Mouse (Mus musculus): ENCODE data around the gene Vps39.

The Vps39 gene

GRCm38 (mm10) chr2:120352682-120353646 lies at the start of gene Vps39:
Gene Vps39, minus strand, starts transcription at chr2:120353137.
- in situ Hi-C loops (cut with MboI; ENCODE audit: low pct_unique_long_range_greater_than_20kb in 1 of 2, low sequenced_read_pairs in 2 of 2, unreplicated experiment in 1 of 2): no loop called here

GRCm38 (mm10) chr2:120397951-120398350 lies 45.0 kb upstream of the Vps39 start:
- in situ Hi-C loops (cut with MboI; ENCODE audit: low pct_unique_long_range_greater_than_20kb in 1 of 2, low sequenced_read_pairs in 2 of 2, unreplicated experiment in 1 of 2): no loop called here

- in situ Hi-C loops (cut with MboI; ENCODE audit: low pct_unique_long_range_greater_than_20kb in 1 of 2, low sequenced_read_pairs in 2 of 2, unreplicated experiment in 1 of 2): no loop called here
Measured at GRCm38 (mm10) chr2:120392406-120392805, 39.5 kb upstream of the Vps39 start.

GRCm38 (mm10) chr2:120390934-120391333 lies 38.0 kb upstream of the Vps39 start:
- in situ Hi-C loops (cut with MboI; ENCODE audit: low pct_unique_long_range_greater_than_20kb in 1 of 2, low sequenced_read_pairs in 2 of 2, unreplicated experiment in 1 of 2): no loop called here

GRCm38 (mm10) chr2:120389376-120389775 lies 36.4 kb upstream of the Vps39 start:
- in situ Hi-C loops (cut with MboI; ENCODE audit: low pct_unique_long_range_greater_than_20kb in 1 of 2, low sequenced_read_pairs in 2 of 2, unreplicated experiment in 1 of 2): no loop called here

DNA sequence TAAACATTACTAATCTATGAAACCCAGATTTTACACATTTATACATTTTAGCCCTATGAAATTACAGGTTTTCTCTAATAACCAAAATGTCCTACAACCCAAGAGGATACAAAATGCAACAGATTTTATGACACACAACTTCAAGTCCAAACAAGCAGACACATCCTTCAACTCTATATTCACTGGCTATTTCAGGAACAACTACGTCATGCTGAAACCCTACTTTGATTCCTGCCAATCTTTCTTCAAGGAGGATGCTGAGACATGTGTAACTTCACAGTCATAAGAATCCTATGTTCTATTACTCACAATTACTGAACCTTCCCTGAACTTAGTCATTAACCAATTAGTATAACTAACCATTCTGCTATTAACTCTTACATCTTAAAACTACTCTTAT lies 34.4 kb upstream of the Vps39 start:
- in situ Hi-C loops (cut with MboI; ENCODE audit: low pct_unique_long_range_greater_than_20kb in 1 of 2, low sequenced_read_pairs in 2 of 2, unreplicated experiment in 1 of 2): no loop called here

GRCm38 (mm10) chr2:120386264-120386663 lies 33.3 kb upstream of the Vps39 start:
- in situ Hi-C loops (cut with MboI; ENCODE audit: low pct_unique_long_range_greater_than_20kb in 1 of 2, low sequenced_read_pairs in 2 of 2, unreplicated experiment in 1 of 2): no loop called here

DNA sequence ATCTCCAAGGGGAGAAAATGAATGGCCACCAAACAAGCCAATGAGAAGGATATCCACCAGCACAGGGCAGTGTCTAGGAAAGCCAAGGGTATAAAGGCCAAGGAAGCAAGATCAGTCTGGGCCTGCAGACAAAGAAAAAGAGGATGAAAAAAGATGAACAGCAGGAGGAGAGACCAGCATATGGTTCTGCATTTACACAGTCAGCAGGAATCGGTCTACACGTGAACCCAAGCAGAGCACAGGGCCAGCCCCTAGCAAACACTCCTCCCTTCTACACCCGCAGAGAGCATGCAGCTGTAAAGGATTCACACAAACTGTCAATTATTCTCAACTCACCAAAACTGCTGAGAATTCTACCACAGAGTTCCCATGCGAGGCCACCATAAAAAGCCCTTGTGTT lies 20.9 kb upstream of the Vps39 start:
- in situ Hi-C loops (cut with MboI; ENCODE audit: low pct_unique_long_range_greater_than_20kb in 1 of 2, low sequenced_read_pairs in 2 of 2, unreplicated experiment in 1 of 2): no loop called here

DNA sequence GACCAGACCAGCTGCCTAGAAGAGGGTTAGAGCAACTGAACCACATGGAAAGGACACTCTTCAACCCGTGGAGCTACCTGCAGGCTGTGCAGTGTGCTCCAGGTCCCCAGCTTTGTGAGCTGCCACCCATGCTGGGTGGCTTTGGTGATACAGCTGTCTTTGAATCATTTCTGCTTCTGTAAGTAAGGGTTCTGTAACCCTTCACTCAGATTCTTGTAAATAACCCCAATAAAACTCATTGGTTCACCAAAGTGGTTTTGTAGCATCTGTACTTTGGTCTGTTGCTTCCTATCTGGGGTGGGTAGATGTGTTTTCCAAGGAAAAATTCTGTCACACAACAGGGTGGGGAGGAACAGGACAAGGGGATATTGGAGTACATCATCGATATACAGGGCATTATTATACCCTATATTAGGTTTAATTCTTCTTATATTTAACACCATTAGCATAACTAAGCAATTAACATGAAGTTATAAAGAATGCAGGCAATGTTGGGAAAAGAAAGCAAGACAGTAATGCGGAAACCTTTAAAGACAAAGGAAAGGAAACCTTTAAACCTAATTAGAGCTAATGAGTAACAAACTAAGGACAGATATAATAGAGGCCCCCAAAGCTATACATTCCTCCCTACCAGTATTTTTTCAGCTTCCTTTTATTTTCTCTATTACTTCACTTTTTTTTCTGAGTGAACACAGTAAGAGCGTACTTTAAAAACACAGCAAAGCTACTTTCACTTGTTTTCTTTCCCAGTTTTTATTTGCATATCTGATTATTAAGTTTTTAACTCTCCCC lies 14.7 kb upstream of the Vps39 start:
- in situ Hi-C loops (cut with MboI; ENCODE audit: low pct_unique_long_range_greater_than_20kb in 1 of 2, low sequenced_read_pairs in 2 of 2, unreplicated experiment in 1 of 2): no loop called here

DNA sequence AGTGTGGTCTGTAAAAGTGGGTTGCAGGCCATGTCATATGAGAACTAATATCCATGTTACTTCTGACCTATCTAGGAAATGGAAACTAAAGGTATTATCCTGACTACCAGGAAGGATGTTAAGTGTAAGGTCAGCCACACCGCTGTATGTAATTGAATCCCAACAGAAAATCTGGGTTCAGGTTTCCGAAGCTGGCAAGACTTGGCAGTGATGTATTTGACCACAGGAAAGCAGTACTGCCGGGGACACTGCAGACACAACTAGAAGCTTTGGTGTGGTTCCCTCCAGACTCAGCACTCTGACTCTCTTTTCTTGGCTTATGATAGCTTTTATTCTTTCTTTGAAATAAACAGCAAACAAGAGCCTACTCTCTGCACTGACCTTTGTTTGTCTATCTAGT lies 13.6 kb upstream of the Vps39 start:
- in situ Hi-C loops (cut with MboI; ENCODE audit: low pct_unique_long_range_greater_than_20kb in 1 of 2, low sequenced_read_pairs in 2 of 2, unreplicated experiment in 1 of 2): no loop called here

DNA sequence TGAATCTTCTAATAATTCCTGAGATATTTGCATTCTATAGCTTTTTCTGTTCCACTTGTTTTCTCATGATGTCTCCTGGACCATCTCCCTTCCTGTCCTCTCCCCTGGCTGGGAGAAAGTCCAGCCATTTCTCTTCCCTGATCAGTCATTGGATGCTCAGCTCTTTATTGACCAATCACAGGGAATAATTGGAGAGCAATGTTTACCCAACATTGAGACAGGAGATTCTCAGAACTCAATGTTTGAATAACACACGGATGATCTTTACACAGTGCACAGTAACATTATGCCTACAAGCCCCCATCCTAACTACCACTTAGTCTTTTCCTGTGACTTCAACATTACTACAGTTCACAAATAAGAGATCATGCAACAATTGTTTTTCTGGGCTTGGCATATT lies 7.5 kb upstream of the Vps39 start:
- in situ Hi-C loops (cut with MboI; ENCODE audit: low pct_unique_long_range_greater_than_20kb in 1 of 2, low sequenced_read_pairs in 2 of 2, unreplicated experiment in 1 of 2): no loop called here

- in situ Hi-C loops (cut with MboI; ENCODE audit: low pct_unique_long_range_greater_than_20kb in 1 of 2, low sequenced_read_pairs in 2 of 2, unreplicated experiment in 1 of 2): no loop called here
Measured at GRCm38 (mm10) chr2:120351321-120351720, 1.6 kb downstream of the Vps39 start.

GRCm38 (mm10) chr2:120348120-120348519 lies 4.8 kb downstream of the Vps39 start:
- in situ Hi-C loops (cut with MboI; ENCODE audit: low pct_unique_long_range_greater_than_20kb in 1 of 2, low sequenced_read_pairs in 2 of 2, unreplicated experiment in 1 of 2): no loop called here

- in situ Hi-C loops (cut with MboI; ENCODE audit: low pct_unique_long_range_greater_than_20kb in 1 of 2, low sequenced_read_pairs in 2 of 2, unreplicated experiment in 1 of 2): no loop called here
Measured at GRCm38 (mm10) chr2:120341741-120342140, 11.2 kb downstream of the Vps39 start.

DNA sequence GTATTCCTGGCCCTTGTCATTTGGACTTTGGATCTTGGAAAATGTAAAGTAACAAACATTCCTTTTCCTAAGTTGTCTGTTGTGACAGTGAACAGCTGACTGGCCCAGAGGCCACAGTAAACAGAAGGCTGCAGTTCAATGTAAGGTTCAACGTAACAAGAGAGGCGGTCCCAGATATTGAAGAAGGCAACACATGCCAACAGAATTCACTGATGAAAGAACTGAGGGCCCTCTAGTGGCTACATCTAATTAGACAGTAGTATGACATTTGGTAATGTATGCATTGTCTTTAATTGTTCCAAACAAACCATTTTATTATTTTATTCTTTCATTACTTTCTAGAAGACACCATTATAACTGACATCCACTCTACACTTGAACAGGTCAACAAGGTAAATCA lies 15.1 kb downstream of the Vps39 start:
- in situ Hi-C loops (cut with MboI; ENCODE audit: low pct_unique_long_range_greater_than_20kb in 1 of 2, low sequenced_read_pairs in 2 of 2, unreplicated experiment in 1 of 2): no loop called here

DNA sequence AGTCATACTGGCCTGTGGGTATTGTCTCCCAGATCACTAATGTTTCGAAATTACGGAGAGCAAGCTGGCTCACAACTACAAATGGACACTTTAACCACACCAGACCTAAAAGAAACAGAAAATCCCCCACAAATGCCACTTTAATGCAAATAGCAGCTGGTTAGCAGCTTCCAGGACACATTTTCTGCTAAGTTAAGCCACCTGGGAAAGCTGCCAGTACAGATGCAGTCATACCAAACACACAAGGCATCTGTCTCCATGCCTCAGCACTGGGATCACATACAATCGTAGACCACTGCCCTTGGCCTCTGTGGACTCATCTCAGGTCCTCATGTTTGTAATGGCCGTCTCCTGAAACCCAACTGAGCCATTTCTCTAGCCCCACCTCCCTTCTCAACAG lies 21.4 kb downstream of the Vps39 start:
- in situ Hi-C loops (cut with MboI; ENCODE audit: low pct_unique_long_range_greater_than_20kb in 1 of 2, low sequenced_read_pairs in 2 of 2, unreplicated experiment in 1 of 2): no loop called here

- in situ Hi-C loops (cut with MboI; ENCODE audit: low pct_unique_long_range_greater_than_20kb in 1 of 2, low sequenced_read_pairs in 2 of 2, unreplicated experiment in 1 of 2): no loop called here
Measured at GRCm38 (mm10) chr2:120315077-120315476, 37.9 kb downstream of the Vps39 start.

DNA sequence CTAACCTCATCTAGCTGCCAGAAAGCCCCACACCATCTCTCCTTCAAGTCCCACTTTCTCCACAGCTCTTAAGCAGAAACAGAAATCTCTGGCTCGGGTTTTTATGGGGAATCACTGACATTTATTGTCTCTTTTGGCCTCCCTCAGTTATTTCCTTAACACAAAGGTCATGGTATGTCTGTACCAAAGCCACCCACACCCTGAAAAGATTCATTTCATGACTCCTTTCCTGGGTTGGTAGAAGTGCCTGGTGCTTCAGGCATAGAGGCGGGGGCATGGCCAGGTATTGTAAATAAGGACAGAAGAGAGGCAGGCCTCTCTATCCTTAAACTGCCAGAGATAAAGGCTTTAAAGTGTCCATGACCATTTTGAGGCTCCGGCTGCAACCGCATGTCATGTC lies 38.5 kb downstream of the Vps39 start:
- in situ Hi-C loops (cut with MboI; ENCODE audit: low pct_unique_long_range_greater_than_20kb in 1 of 2, low sequenced_read_pairs in 2 of 2, unreplicated experiment in 1 of 2): no loop called here

GRCm38 (mm10) chr2:120313976-120314375 lies 39.0 kb downstream of the Vps39 start, which contains the start of gene Pla2g4f:
Gene Pla2g4f, minus strand, starts transcription at chr2:120314165.
- in situ Hi-C loops (cut with MboI; ENCODE audit: low pct_unique_long_range_greater_than_20kb in 1 of 2, low sequenced_read_pairs in 2 of 2, unreplicated experiment in 1 of 2): no loop called here
